8 mouse cellular contexts compared by ENCODE assay signal in genomic region chr10:23787062-23787821, GRCm38 (mm10). TPM values are rescaled to one million over a fixed set of nuclear protein-coding genes. Genes with fewer than 3 reads are reported as not detected.
DNase-seq lines count a peak whose midpoint lies in the region; ATAC-seq lines count a peak whose summit lies in the region.

Gene Rps12 (minus strand): TSS chr10:23787275.

- H3K9me3 ChIP-seq in heart, embryonic 10.5 days = no peaks in the 10 kb centered on the region
- H3K9me3 ChIP-seq in kidney, embryonic 15.5 days (replicated peaks) = no peaks in the 10 kb centered on the region

- WGBS in heart, embryonic 10.5 days = under 1% methylated on average over 51 of the region's 51 CpGs
- WGBS in kidney, embryonic 15.5 days = under 1% methylated on average over 51 of the region's 51 CpGs

- H3K9ac ChIP-seq in kidney, embryonic 15.5 days = peak within 1 kb of the TSS; percentile 93

- H3K27me3 ChIP-seq in heart, embryonic 10.5 days (ENCODE audit: insufficient read depth, poor library complexity, severe bottlenecking) = no peaks in the 10 kb centered on the region
- no peaks in the 10 kb centered on the region for H3K27me3 ChIP-seq in kidney, embryonic 15.5 days

- peak within 1 kb of the TSS; percentile 68 for H3K4me2 ChIP-seq in kidney, embryonic 15.5 days

- DNase-seq in B cell, adult 2 months = peak; percentile 99
- peak; percentile 100 for DNase-seq in brain, adult 2 months (ENCODE audit: low read depth, low spot score)
- DNase-seq in heart, embryonic 10.5 days (ENCODE audit: low spot score) = peak; percentile 99
- peak; percentile 98 for DNase-seq in liver
- peak; percentile 100 for DNase-seq in spleen, postnatal 4 days (ENCODE audit: low spot score in 2 of 2)

- peaks cover 9% of the 10 kb centered on the region; the same call in 1 of the 2 replicates for H3K4me1 ChIP-seq in heart, embryonic 10.5 days
- H3K4me1 ChIP-seq in kidney, embryonic 15.5 days = peaks cover 33% of the 10 kb centered on the region

- peak within 1 kb of the TSS; percentile 92 for H3K27ac ChIP-seq in heart, embryonic 10.5 days
- H3K27ac ChIP-seq in kidney, embryonic 15.5 days = peak within 1 kb of the TSS; percentile 95

- H3K4me3 ChIP-seq in heart, embryonic 10.5 days = peak within 1 kb of the TSS; percentile 89
- peak within 1 kb of the TSS; percentile 87 for H3K4me3 ChIP-seq in kidney, embryonic 15.5 days (replicated peaks)

- ATAC-seq in erythroblast, adult 5-6 weeks (replicated peaks; ENCODE audit: low FRiP score, poor library complexity, severe bottlenecking) = peak; percentile 97
- peak; percentile 97 for ATAC-seq in kidney, embryonic 15.5 days (replicated peaks; ENCODE audit: low FRiP score)
- peak; percentile 99 for ATAC-seq in monocyte, adult 5-6 weeks (replicated peaks; ENCODE audit: insufficient number of reproducible peaks, low FRiP score, low TSS enrichment, poor library complexity, severe bottlenecking)

- peaks cover 38% of the 10 kb centered on the region for H3K36me3 ChIP-seq in heart, embryonic 10.5 days
- H3K36me3 ChIP-seq in kidney, embryonic 15.5 days = peaks cover 35% of the 10 kb centered on the region

RNA-seq across cellular contexts. Expression of gene Rps12, which starts in this region (rescaled TPM):
- 1,063 and 1,343 TPM in 2 replicates for total RNA-seq in erythroblast, adult 5-6 weeks (2015; ENCODE audit: low replicate concordance)
- 294 and 583 TPM in 2 replicates for total RNA-seq in erythroblast, adult 5-6 weeks (2017; ENCODE audit: low replicate concordance)
- polyA plus RNA-seq in heart, embryonic 10.5 days (2016; fragmentation: Nextera tagmentation; extraction: Ambion mirVana) = 94.5 and 118 TPM in 2 replicates
- 195 and 221 TPM in 2 replicates for polyA plus RNA-seq in kidney, embryonic 15.5 days (2015; fragmentation: Nextera tagmentation; extraction: Ambion mirVana)
- total RNA-seq in monocyte, adult 5-6 weeks (2017) = 937 to 1,684 TPM (median 1,621 TPM) in 3 replicates

Comparison
In these comparisons a context has a peak if more than half of its experiments do, and no peak if none do; other contexts are left out.
1. Peak in every context shown above with its lines: DNase-seq, ATAC-seq, H3K4me3 ChIP-seq and H3K27ac ChIP-seq.